Mouse (Mus musculus): Measurements from ENCODE around the gene Bcl2l12. TPM values are rescaled to one million over a fixed set of nuclear protein-coding genes. Genes with fewer than 3 reads are reported as not detected.

The Bcl2l12 gene
- total RNA-seq, 2 experiments from 2014 or later, result 3.0 to 4.1 TPM

GRCm38 (mm10) chr7:45017242-45018061, 18.9 kb upstream of the Bcl2l12 start, which contains the start of gene Rras:
Gene Rras, plus strand, starts transcription at chr7:45017961.
- peak; percentile 80 to 82 for DNase-seq

- DNase-seq, result no peak
Observed at GRCm38 (mm10) chr7:45016761-45017160, 18.2 kb upstream of the Bcl2l12 start.

GRCm38 (mm10) chr7:45015957-45016612, 17.6 kb upstream of the Bcl2l12 start, which contains the start of gene Scaf1:
Gene Scaf1, minus strand, starts transcription at chr7:45016363.
- peak; percentile 99 to 100 for DNase-seq

- no peak for DNase-seq
Observed at GRCm38 (mm10) chr7:45015344-45015956, 16.9 kb upstream of the Bcl2l12 start.

GRCm38 (mm10) chr7:45014096-45014451, 15.6 kb upstream of the Bcl2l12 start:
- DNase-seq, result no peak

- DNase-seq, result no peak
Observed at GRCm38 (mm10) chr7:45013366-45014095, 15.0 kb upstream of the Bcl2l12 start.

GRCm38 (mm10) chr7:45012824-45013223, 14.3 kb upstream of the Bcl2l12 start:
- no peak for DNase-seq

- no peak for DNase-seq
Observed at GRCm38 (mm10) chr7:45012011-45012410, 13.5 kb upstream of the Bcl2l12 start.

GRCm38 (mm10) chr7:45008411-45008810, 9.9 kb upstream of the Bcl2l12 start:
- no peak for DNase-seq

- no peak for DNase-seq
Observed at GRCm38 (mm10) chr7:45007846-45008245, 9.3 kb upstream of the Bcl2l12 start.

- no peak for DNase-seq
Observed at GRCm38 (mm10) chr7:45007141-45007540, 8.6 kb upstream of the Bcl2l12 start.

GRCm38 (mm10) chr7:45006503-45006902, 8.0 kb upstream of the Bcl2l12 start:
- no peak for DNase-seq

- no peak for DNase-seq
Observed at GRCm38 (mm10) chr7:45005321-45005992, 6.9 kb upstream of the Bcl2l12 start.

GRCm38 (mm10) chr7:45004546-45004945, 6.0 kb upstream of the Bcl2l12 start:
- no peak for DNase-seq

GRCm38 (mm10) chr7:45002440-45002839, 3.9 kb upstream of the Bcl2l12 start:
- DNase-seq, result no peak

- no peak for DNase-seq
Observed at GRCm38 (mm10) chr7:45000539-45001114, 2.1 kb upstream of the Bcl2l12 start.

GRCm38 (mm10) chr7:44999753-45000152, 1.2 kb upstream of the Bcl2l12 start:
- DNase-seq, result no peak

GRCm38 (mm10) chr7:44997940-44998428, 528 bp downstream of the Bcl2l12 start:
- no peak for DNase-seq

GRCm38 (mm10) chr7:44997231-44997939, 1.1 kb downstream of the Bcl2l12 start, which contains the start of gene Irf3:
Gene Irf3, plus strand, starts transcription at chr7:44997648.
- DNase-seq, result peak; percentile 95 to 97

- DNase-seq, result no peak
Observed at GRCm38 (mm10) chr7:44996672-44997071, 1.8 kb downstream of the Bcl2l12 start.

All from layer of hippocampus, postnatal 36 days (tissue).